Mouse (Mus musculus) embryo, embryonic 10.5 days (tissue): ENCODE measurements around the gene Elfn2.

Experiments used
- DNase-seq: peaks from one replicate; pipeline ENCODE4 v3.0.0-alpha.2; 2015; ENCODE audit warnings: low spot score

Gene Elfn2

GRCm38 (mm10) chr15:78681301-78681700, 37.3 kb downstream of the Elfn2 start:
- no peak for DNase-seq

- DNase-seq, result no peak
Measured at GRCm38 (mm10) chr15:78680291-78680690, 38.3 kb downstream of the Elfn2 start.

GRCm38 (mm10) chr15:78677708-78678107, 40.9 kb downstream of the Elfn2 start:
- DNase-seq, result no peak

GRCm38 (mm10) chr15:78677015-78677414, 41.6 kb downstream of the Elfn2 start:
- DNase-seq, result no peak

GRCm38 (mm10) chr15:78674912-78675412, 43.6 kb downstream of the Elfn2 start:
- DNase-seq, result no peak

GRCm38 (mm10) chr15:78673436-78673835, 45.1 kb downstream of the Elfn2 start:
- DNase-seq, result no peak

- DNase-seq, result peak; percentile 33
Measured at GRCm38 (mm10) chr15:78670341-78670740, 48.2 kb downstream of the Elfn2 start.

GRCm38 (mm10) chr15:78669221-78669871, 49.2 kb downstream of the Elfn2 start:
- no peak for DNase-seq

GRCm38 (mm10) chr15:78664268-78664667, 54.3 kb downstream of the Elfn2 start:
- no peak for DNase-seq

- DNase-seq, result no peak
Measured at GRCm38 (mm10) chr15:78651169-78651568, 67.4 kb downstream of the Elfn2 start.

- no peak for DNase-seq
Measured at GRCm38 (mm10) chr15:78647746-78648145, 70.8 kb downstream of the Elfn2 start.

- no peak for DNase-seq
Measured at GRCm38 (mm10) chr15:78644606-78645005, 74.0 kb downstream of the Elfn2 start.

GRCm38 (mm10) chr15:78643633-78644032, 74.9 kb downstream of the Elfn2 start:
- DNase-seq, result no peak

GRCm38 (mm10) chr15:78635231-78635630, 83.3 kb downstream of the Elfn2 start:
- no peak for DNase-seq

GRCm38 (mm10) chr15:78634095-78634737, 84.4 kb downstream of the Elfn2 start:
- DNase-seq, result peak; percentile 91

- DNase-seq, result peak; percentile 25
Measured at GRCm38 (mm10) chr15:78633413-78633812, 85.2 kb downstream of the Elfn2 start.

- peak; percentile 15 for DNase-seq
Measured at GRCm38 (mm10) chr15:78632387-78632786, 86.2 kb downstream of the Elfn2 start.

- DNase-seq, result no peak
Measured at GRCm38 (mm10) chr15:78626285-78626684, 92.3 kb downstream of the Elfn2 start.

GRCm38 (mm10) chr15:78624961-78625360, 93.6 kb downstream of the Elfn2 start:
- no peak for DNase-seq

- no peak for DNase-seq
Measured at GRCm38 (mm10) chr15:78624431-78624950, 94.1 kb downstream of the Elfn2 start.

- peak; percentile 84 for DNase-seq
Measured at GRCm38 (mm10) chr15:78623426-78623825, 95.1 kb downstream of the Elfn2 start.
